Mouse (Mus musculus): ENCODE data around the gene Tbcel. TPM values are rescaled to one million over a fixed set of nuclear protein-coding genes. Genes with fewer than 3 reads are reported as not detected.

The Tbcel gene
- total and polyA plus RNA-seq, 2 experiments from 2014 or later: 3.8 to 22.6 TPM

DNA sequence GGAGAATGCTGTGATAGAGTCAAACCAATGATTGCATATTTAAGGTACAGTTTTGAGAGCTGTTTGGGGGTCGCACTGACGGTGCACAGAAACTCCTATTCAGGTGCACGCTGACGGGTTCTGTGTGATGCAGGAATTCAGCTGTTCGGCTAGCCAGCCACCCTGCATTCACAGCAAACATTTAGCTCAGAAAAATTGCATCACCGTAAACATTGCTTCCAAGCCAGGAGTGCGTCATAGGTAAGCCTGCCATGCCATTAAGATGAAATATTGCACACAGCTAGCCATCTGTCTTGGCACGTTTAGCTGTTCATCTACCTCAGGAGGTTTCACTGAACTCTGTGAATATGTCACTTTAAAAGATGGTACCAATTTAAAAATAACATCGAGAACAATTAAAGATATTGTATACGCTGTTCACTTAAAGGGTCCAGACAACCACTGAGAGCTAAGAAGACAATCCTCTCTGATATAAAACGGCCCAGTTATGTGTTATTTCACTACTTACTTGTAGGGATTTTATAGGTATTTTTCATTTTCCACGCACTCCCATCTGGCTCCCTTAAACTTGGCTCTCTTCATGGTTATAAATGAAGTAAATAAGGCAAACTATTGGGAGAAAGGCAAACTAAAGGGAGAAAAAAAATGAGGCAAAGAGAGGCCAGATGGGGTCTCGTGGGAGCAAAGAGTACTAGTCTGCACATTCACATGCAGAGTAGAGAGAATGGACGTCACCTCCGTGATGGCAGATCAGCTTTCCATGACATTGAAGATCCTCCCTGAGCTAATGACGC lies 16.8 kb downstream of the Tbcel start:
- Histone ChIP-seq H3K9ac (replicated peaks; ENCODE audit: low read length) (no peak overlapping the region), H3K27me3 (ENCODE audit: insufficient read depth, low read length) (no peaks in the 10 kb centered on the region), H3K4me2 (ENCODE audit: low read depth, low read length) (no peak overlapping the region), H3K27ac (no peak overlapping the region), H3K4me3 (ENCODE audit: low read length) (no peak overlapping the region), H3K9me3 (ENCODE audit: low read length) (no peaks in the 10 kb centered on the region), H3K36me3 (ENCODE audit: insufficient read depth, low read length) (no peaks in the 10 kb centered on the region), H3K4me1 (ENCODE audit: insufficient read depth, low read length) (no peaks in the 10 kb centered on the region)
- DNase-seq (ENCODE audit: low spot score): no peak
- ATAC-seq: no peak
- TF ChIP-seq CTCF (IDR thresholded peaks at IDR 0.05; ENCODE audit: low read depth): no peak
- WGBS: 72% methylated on average over 16 of the region's 16 CpGs

GRCm38 (mm10) chr9:42488071-42488470 lies 19.5 kb downstream of the Tbcel start:
- Histone ChIP-seq H3K9ac (replicated peaks; ENCODE audit: low read length) (no peak overlapping the region), H3K4me1 (ENCODE audit: insufficient read depth, low read length) (no peaks in the 10 kb centered on the region), H3K4me2 (ENCODE audit: low read depth, low read length) (no peak overlapping the region), H3K9me3 (ENCODE audit: low read length) (no peaks in the 10 kb centered on the region), H3K4me3 (ENCODE audit: low read length) (no peak overlapping the region), H3K36me3 (ENCODE audit: insufficient read depth, low read length) (no peaks in the 10 kb centered on the region), H3K27ac (no peak overlapping the region), H3K27me3 (ENCODE audit: insufficient read depth, low read length) (no peaks in the 10 kb centered on the region)
- WGBS: 96% methylated on average over 1 of the region's 1 CpGs
- no peak for ATAC-seq
- no peak for TF ChIP-seq CTCF (IDR thresholded peaks at IDR 0.05; ENCODE audit: low read depth)
- no peak for DNase-seq (ENCODE audit: low spot score)

- H3K9ac ChIP-seq (replicated peaks; ENCODE audit: low read length): no peak overlapping the region
- no peaks in the 10 kb centered on the region for H3K36me3 ChIP-seq (ENCODE audit: insufficient read depth, low read length)
- H3K9me3 ChIP-seq (ENCODE audit: low read length): no peaks in the 10 kb centered on the region
- no peaks in the 10 kb centered on the region for H3K4me1 ChIP-seq (ENCODE audit: insufficient read depth, low read length)
- no peaks in the 10 kb centered on the region for H3K27me3 ChIP-seq (ENCODE audit: insufficient read depth, low read length)
- DNase-seq (ENCODE audit: low spot score) (no peak), ATAC-seq (no peak)
- TF ChIP-seq CTCF (IDR thresholded peaks at IDR 0.05; ENCODE audit: low read depth): no peak
- H3K27ac ChIP-seq: no peak overlapping the region
- H3K4me3 ChIP-seq (ENCODE audit: low read length): no peak overlapping the region
- 70% methylated on average over 4 of the region's 4 CpGs for whole genome bisulfite sequencing
- no peak overlapping the region for H3K4me2 ChIP-seq (ENCODE audit: low read depth, low read length)
Observed at GRCm38 (mm10) chr9:42486913-42487312, 20.7 kb downstream of the Tbcel start.

GRCm38 (mm10) chr9:42484667-42485066 lies 22.9 kb downstream of the Tbcel start:
- no peak for DNase-seq (ENCODE audit: low spot score)
- Histone ChIP-seq H3K4me2 (ENCODE audit: low read depth, low read length) (no peak overlapping the region), H3K4me3 (ENCODE audit: low read length) (no peak overlapping the region), H3K9ac (replicated peaks; ENCODE audit: low read length) (no peak overlapping the region), H3K4me1 (ENCODE audit: insufficient read depth, low read length) (no peaks in the 10 kb centered on the region), H3K27me3 (ENCODE audit: insufficient read depth, low read length) (no peaks in the 10 kb centered on the region), H3K9me3 (ENCODE audit: low read length) (no peaks in the 10 kb centered on the region), H3K27ac (no peak overlapping the region), H3K36me3 (ENCODE audit: insufficient read depth, low read length) (no peaks in the 10 kb centered on the region)
- no peak for ATAC-seq
- no peak for TF ChIP-seq CTCF (IDR thresholded peaks at IDR 0.05; ENCODE audit: low read depth)
- WGBS: 98% methylated on average over 1 of the region's 1 CpGs

DNA sequence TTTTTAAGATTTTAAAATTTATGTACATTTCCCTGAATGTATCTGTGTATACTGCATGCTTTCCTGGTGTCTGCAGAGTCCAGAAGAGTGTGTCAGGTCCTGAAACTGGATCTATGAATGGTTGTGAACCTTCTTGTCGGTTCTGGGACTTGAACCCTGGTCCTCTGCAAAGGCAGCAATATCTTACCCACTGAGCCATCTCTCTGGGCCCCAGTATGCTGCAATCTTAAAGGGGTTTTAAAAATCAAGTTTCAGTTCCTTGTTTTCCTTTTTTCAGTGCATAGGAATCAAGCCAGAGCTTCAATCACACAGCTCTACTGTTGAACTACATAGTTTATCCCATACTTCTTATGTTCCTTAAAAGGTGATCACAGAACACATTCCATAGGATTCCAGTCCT lies 24.7 kb downstream of the Tbcel start:
- Histone ChIP-seq H3K9ac (replicated peaks; ENCODE audit: low read length) (no peak overlapping the region), H3K4me2 (ENCODE audit: low read depth, low read length) (no peak overlapping the region), H3K27ac (no peak overlapping the region), H3K4me1 (ENCODE audit: insufficient read depth, low read length) (no peaks in the 10 kb centered on the region), H3K9me3 (ENCODE audit: low read length) (no peaks in the 10 kb centered on the region), H3K4me3 (ENCODE audit: low read length) (no peak overlapping the region), H3K27me3 (ENCODE audit: insufficient read depth, low read length) (no peaks in the 10 kb centered on the region), H3K36me3 (ENCODE audit: insufficient read depth, low read length) (no peaks in the 10 kb centered on the region)
- DNase-seq (ENCODE audit: low spot score) (no peak), ATAC-seq (no peak)
- WGBS: 96% methylated on average over 1 of the region's 1 CpGs
- TF ChIP-seq CTCF (IDR thresholded peaks at IDR 0.05; ENCODE audit: low read depth): no peak

- DNase-seq (ENCODE audit: low spot score) (no peak), ATAC-seq (no peak)
- H3K9me3 ChIP-seq (ENCODE audit: low read length): no peaks in the 10 kb centered on the region
- no peaks in the 10 kb centered on the region for H3K36me3 ChIP-seq (ENCODE audit: insufficient read depth, low read length)
- no peak for TF ChIP-seq CTCF (IDR thresholded peaks at IDR 0.05; ENCODE audit: low read depth)
- WGBS: 86% methylated on average over 4 of the region's 4 CpGs
- no peak overlapping the region for H3K4me2 ChIP-seq (ENCODE audit: low read depth, low read length)
- H3K9ac ChIP-seq (replicated peaks; ENCODE audit: low read length): no peak overlapping the region
- peaks cover 2% of the 10 kb centered on the region; the same call in 1 of the 2 replicates for H3K4me1 ChIP-seq (ENCODE audit: insufficient read depth, low read length)
- H3K4me3 ChIP-seq (ENCODE audit: low read length): no peak overlapping the region
- H3K27ac ChIP-seq: no peak overlapping the region
- H3K27me3 ChIP-seq (ENCODE audit: insufficient read depth, low read length): no peaks in the 10 kb centered on the region
Observed at GRCm38 (mm10) chr9:42476166-42476565, 31.4 kb downstream of the Tbcel start.

- H3K4me1 ChIP-seq (ENCODE audit: insufficient read depth, low read length): peaks cover 9% of the 10 kb centered on the region
- 86% methylated on average over 8 of the region's 8 CpGs for WGBS
- H3K27ac ChIP-seq: no peak overlapping the region
- H3K4me2 ChIP-seq (ENCODE audit: low read depth, low read length): no peak overlapping the region
- no peak overlapping the region for H3K4me3 ChIP-seq (ENCODE audit: low read length)
- no peak for TF ChIP-seq CTCF (IDR thresholded peaks at IDR 0.05; ENCODE audit: low read depth)
- H3K36me3 ChIP-seq (ENCODE audit: insufficient read depth, low read length): no peaks in the 10 kb centered on the region
- ATAC-seq (no peak), DNase-seq (ENCODE audit: low spot score) (no peak)
- H3K9ac ChIP-seq (replicated peaks; ENCODE audit: low read length): no peak overlapping the region
- H3K27me3 ChIP-seq (ENCODE audit: insufficient read depth, low read length): no peaks in the 10 kb centered on the region
- no peaks in the 10 kb centered on the region for H3K9me3 ChIP-seq (ENCODE audit: low read length)
Observed at GRCm38 (mm10) chr9:42474244-42474643, 33.4 kb downstream of the Tbcel start.
